Mouse (Mus musculus) heart, adult 18-20 months (tissue): Measurements from ENCODE around the gene Lrrc8d. TPM values are rescaled to one million over a fixed set of nuclear protein-coding genes. Genes with fewer than 3 reads are reported as not detected.
"Not testable (repeated sequence)": the region's sequence is repeated elsewhere in the genome, so short reads cannot be mapped to it uniquely, and the experiment has no call there.

Experiments
- DNase-seq, 2 experiments: peaks; one replicate each; pipeline ENCODE4 v3.0.0; 2021 to 2022; ENCODE audit warnings: mixed read lengths in 1 of 2
- total RNA-seq, 2 experiments: library from RNA; stranded (reverse); gene quantifications; 2 replicates each; pipeline ENCODE4 v1.2.3; 2021

Gene Lrrc8d
- total RNA-seq, 2 experiments from 2014 or later: 8.1 to 8.8 TPM

GRCm38 (mm10) chr5:105684861-105685600 lies 14.7 kb upstream of the Lrrc8d start:
- DNase-seq: peak; percentile 80 to 90

- not testable (repeated sequence) for DNase-seq
Observed at GRCm38 (mm10) chr5:105685780-105686305, 13.9 kb upstream of the Lrrc8d start.

- no peak for DNase-seq
Observed at GRCm38 (mm10) chr5:105686331-105686995, 13.3 kb upstream of the Lrrc8d start.

GRCm38 (mm10) chr5:105690502-105691454 lies 9.0 kb upstream of the Lrrc8d start:
- DNase-seq: no peak

GRCm38 (mm10) chr5:105691645-105692044 lies 8.1 kb upstream of the Lrrc8d start:
- peak in 1 of 2 experiments; percentile 62 for DNase-seq

- no peak for DNase-seq
Observed at GRCm38 (mm10) chr5:105694339-105694930, 5.3 kb upstream of the Lrrc8d start.

GRCm38 (mm10) chr5:105696049-105696448 lies 3.7 kb upstream of the Lrrc8d start:
- DNase-seq: peak; percentile 24 to 63

GRCm38 (mm10) chr5:105697886-105698285 lies 1.9 kb upstream of the Lrrc8d start:
- no peak for DNase-seq

GRCm38 (mm10) chr5:105698694-105699093 lies 1.1 kb upstream of the Lrrc8d start:
- DNase-seq: peak; percentile 34 to 44

- DNase-seq: peak; percentile 83 to 87
Observed at GRCm38 (mm10) chr5:105700070-105700851, 492 bp downstream of the Lrrc8d start.

- DNase-seq: no peak
Observed at GRCm38 (mm10) chr5:105701326-105701725, 1.6 kb downstream of the Lrrc8d start.

GRCm38 (mm10) chr5:105701844-105702243 lies 2.1 kb downstream of the Lrrc8d start:
- peak in 1 of 2 experiments; percentile 40 for DNase-seq

- no peak for DNase-seq
Observed at GRCm38 (mm10) chr5:105702580-105703285, 3.0 kb downstream of the Lrrc8d start.

GRCm38 (mm10) chr5:105703286-105703655 lies 3.5 kb downstream of the Lrrc8d start:
- DNase-seq: no peak

- DNase-seq: peak; percentile 42 to 73
Observed at GRCm38 (mm10) chr5:105704573-105704972, 4.8 kb downstream of the Lrrc8d start.

- peak in 1 of 2 experiments; percentile 51 for DNase-seq
Observed at GRCm38 (mm10) chr5:105706635-105707034, 6.9 kb downstream of the Lrrc8d start.

GRCm38 (mm10) chr5:105708276-105708675 lies 8.5 kb downstream of the Lrrc8d start:
- no peak for DNase-seq

- DNase-seq: no peak
Observed at GRCm38 (mm10) chr5:105710473-105710872, 10.7 kb downstream of the Lrrc8d start.

- no peak for DNase-seq
Observed at GRCm38 (mm10) chr5:105714446-105714845, 14.7 kb downstream of the Lrrc8d start.

GRCm38 (mm10) chr5:105715095-105715494 lies 15.3 kb downstream of the Lrrc8d start:
- no peak for DNase-seq
